Mouse (Mus musculus): ENCODE measurements around the gene Ppp3ca. TPM values are rescaled to one million over a fixed set of nuclear protein-coding genes. Genes with fewer than 3 reads are reported as not detected.

Gene Ppp3ca
- polyA plus RNA-seq, 1 experiment from 2014 or later, result 37.3 TPM

DNA sequence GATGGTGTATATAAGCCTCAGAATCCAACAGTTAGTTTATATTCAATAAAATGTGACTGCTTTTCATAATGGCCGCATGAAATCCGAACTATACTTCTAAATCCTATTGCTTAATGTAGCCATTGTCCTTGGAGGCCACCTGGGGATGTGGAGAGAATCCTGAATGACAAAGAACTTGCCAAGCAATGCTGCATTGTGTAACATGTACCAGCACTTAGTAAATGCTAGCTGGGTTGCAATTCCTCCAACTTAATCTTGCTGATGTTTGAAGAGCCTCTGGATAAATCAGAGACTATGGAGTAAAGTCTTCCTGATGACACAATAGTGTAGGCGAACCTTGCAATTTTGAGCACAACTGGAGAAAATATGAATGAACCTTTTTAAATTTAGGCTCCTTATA is 171.4 kb downstream of the Ppp3ca start:
- no peak overlapping the region for H3K4me3 ChIP-seq (ENCODE audit: low read depth, low read length)
- WGBS, result 82% methylated on average over 3 of the region's 3 CpGs
- no peak overlapping the region for H3K9ac ChIP-seq (ENCODE audit: low read depth, low read length)
- no peak for ATAC-seq
- H3K4me1 ChIP-seq (replicated peaks; ENCODE audit: control insufficient read depth, insufficient read depth, low read length), result no peaks in the 10 kb centered on the region
- no peak overlapping the region for H3K27ac ChIP-seq (ENCODE audit: low read depth, low read length)
- H3K27me3 ChIP-seq (replicated peaks; ENCODE audit: control insufficient read depth, insufficient read depth, low read length), result no peaks in the 10 kb centered on the region
- no peaks in the 10 kb centered on the region for H3K36me3 ChIP-seq (ENCODE audit: control insufficient read depth, insufficient read depth)
- H3K9me3 ChIP-seq (ENCODE audit: control insufficient read depth), result no peaks in the 10 kb centered on the region
- no peak for TF ChIP-seq CTCF (IDR thresholded peaks at IDR 0.05; ENCODE audit: low read depth)
- H3K4me2 ChIP-seq (replicated peaks; ENCODE audit: low read depth), result no peak overlapping the region

GRCm38 (mm10) chr3:136842384-136842783 is 172.5 kb downstream of the Ppp3ca start:
- Histone ChIP-seq H3K36me3 (ENCODE audit: control insufficient read depth, insufficient read depth) (no peaks in the 10 kb centered on the region), H3K4me1 (replicated peaks; ENCODE audit: control insufficient read depth, insufficient read depth, low read length) (no peaks in the 10 kb centered on the region), H3K9ac (ENCODE audit: low read depth, low read length) (no peak overlapping the region), H3K4me3 (ENCODE audit: low read depth, low read length) (no peak overlapping the region), H3K4me2 (replicated peaks; ENCODE audit: low read depth) (no peak overlapping the region), H3K27me3 (replicated peaks; ENCODE audit: control insufficient read depth, insufficient read depth, low read length) (no peaks in the 10 kb centered on the region), H3K9me3 (ENCODE audit: control insufficient read depth) (no peaks in the 10 kb centered on the region), H3K27ac (ENCODE audit: low read depth, low read length) (no peak overlapping the region)
- no peak for ATAC-seq
- WGBS, result 64% methylated on average over 1 of the region's 1 CpGs
- TF ChIP-seq CTCF (IDR thresholded peaks at IDR 0.05; ENCODE audit: low read depth), result no peak

GRCm38 (mm10) chr3:136843811-136844491 is 174.0 kb downstream of the Ppp3ca start:
- Histone ChIP-seq H3K9me3 (ENCODE audit: control insufficient read depth) (no peaks in the 10 kb centered on the region), H3K36me3 (ENCODE audit: control insufficient read depth, insufficient read depth) (no peaks in the 10 kb centered on the region), H3K4me2 (replicated peaks; ENCODE audit: low read depth) (no peak overlapping the region), H3K9ac (ENCODE audit: low read depth, low read length) (no peak overlapping the region), H3K27me3 (replicated peaks; ENCODE audit: control insufficient read depth, insufficient read depth, low read length) (no peaks in the 10 kb centered on the region), H3K27ac (ENCODE audit: low read depth, low read length) (no peak overlapping the region), H3K4me1 (replicated peaks; ENCODE audit: control insufficient read depth, insufficient read depth, low read length) (no peaks in the 10 kb centered on the region), H3K4me3 (ENCODE audit: low read depth, low read length) (no peak overlapping the region)
- WGBS, result 85% methylated on average over 7 of the region's 7 CpGs
- TF ChIP-seq CTCF (IDR thresholded peaks at IDR 0.05; ENCODE audit: low read depth), result no peak
- no peak for ATAC-seq

DNA sequence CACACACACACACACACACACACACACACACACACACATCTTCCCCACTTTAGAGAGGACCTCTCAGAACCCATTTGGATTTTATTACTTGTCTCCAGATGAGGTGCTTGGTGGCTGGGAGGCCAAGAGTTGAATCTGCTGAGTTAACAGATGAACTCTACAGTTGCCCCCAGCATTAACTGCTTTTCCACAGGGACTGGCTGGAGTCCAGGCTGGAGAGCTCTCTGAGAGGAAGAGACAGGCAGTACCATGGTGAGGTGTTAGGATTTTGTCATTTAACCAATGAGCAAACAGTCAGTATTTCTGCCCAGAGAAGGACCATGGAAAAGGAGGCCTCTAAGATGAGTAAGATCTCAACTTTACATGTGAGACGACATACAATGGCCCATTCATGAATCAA is 179.1 kb downstream of the Ppp3ca start:
- 91% methylated on average over 1 of the region's 1 CpGs for WGBS
- no peaks in the 10 kb centered on the region for H3K36me3 ChIP-seq (ENCODE audit: control insufficient read depth, insufficient read depth)
- no peak for ATAC-seq
- H3K9me3 ChIP-seq (ENCODE audit: control insufficient read depth), result no peaks in the 10 kb centered on the region
- no peaks in the 10 kb centered on the region for H3K4me1 ChIP-seq (replicated peaks; ENCODE audit: control insufficient read depth, insufficient read depth, low read length)
- H3K27me3 ChIP-seq (replicated peaks; ENCODE audit: control insufficient read depth, insufficient read depth, low read length), result no peaks in the 10 kb centered on the region
- no peak overlapping the region for H3K4me2 ChIP-seq (replicated peaks; ENCODE audit: low read depth)
- no peak overlapping the region for H3K9ac ChIP-seq (ENCODE audit: low read depth, low read length)
- no peak overlapping the region for H3K4me3 ChIP-seq (ENCODE audit: low read depth, low read length)
- no peak overlapping the region for H3K27ac ChIP-seq (ENCODE audit: low read depth, low read length)
- no peak for TF ChIP-seq CTCF (IDR thresholded peaks at IDR 0.05; ENCODE audit: low read depth)

DNA sequence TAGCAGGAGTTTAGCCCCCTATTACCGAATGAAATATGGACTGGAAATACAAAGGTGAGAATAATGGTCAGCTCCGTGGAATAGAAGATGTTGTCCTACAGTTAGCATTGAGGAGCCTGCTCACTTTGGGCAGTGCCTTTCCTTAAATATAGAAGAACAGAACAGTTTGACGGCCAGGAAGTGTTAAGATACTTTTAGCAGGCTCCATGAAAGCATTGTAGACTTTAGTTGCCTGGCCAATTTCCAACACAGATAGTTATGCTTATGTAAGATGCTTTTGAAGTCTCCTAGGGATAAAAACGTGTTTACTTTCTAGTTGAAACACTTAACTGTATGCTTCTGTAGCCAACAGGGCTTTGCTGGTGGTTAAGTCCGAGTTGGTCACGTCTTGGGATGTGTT is 183.0 kb downstream of the Ppp3ca start:
- Histone ChIP-seq H3K27ac (ENCODE audit: low read depth, low read length) (no peak overlapping the region), H3K9ac (ENCODE audit: low read depth, low read length) (no peak overlapping the region), H3K4me2 (replicated peaks; ENCODE audit: low read depth) (no peak overlapping the region), H3K4me3 (ENCODE audit: low read depth, low read length) (no peak overlapping the region), H3K27me3 (replicated peaks; ENCODE audit: control insufficient read depth, insufficient read depth, low read length) (no peaks in the 10 kb centered on the region), H3K4me1 (replicated peaks; ENCODE audit: control insufficient read depth, insufficient read depth, low read length) (no peaks in the 10 kb centered on the region), H3K36me3 (ENCODE audit: control insufficient read depth, insufficient read depth) (no peaks in the 10 kb centered on the region), H3K9me3 (ENCODE audit: control insufficient read depth) (no peaks in the 10 kb centered on the region)
- ATAC-seq, result no peak
- 74% methylated on average over 6 of the region's 6 CpGs for WGBS
- TF ChIP-seq CTCF (IDR thresholded peaks at IDR 0.05; ENCODE audit: low read depth), result no peak

GRCm38 (mm10) chr3:136853596-136853995 is 183.7 kb downstream of the Ppp3ca start:
- no peak for ATAC-seq
- no peak for TF ChIP-seq CTCF (IDR thresholded peaks at IDR 0.05; ENCODE audit: low read depth)
- H3K9ac ChIP-seq (ENCODE audit: low read depth, low read length), result no peak overlapping the region
- H3K27me3 ChIP-seq (replicated peaks; ENCODE audit: control insufficient read depth, insufficient read depth, low read length), result no peaks in the 10 kb centered on the region
- no peaks in the 10 kb centered on the region for H3K9me3 ChIP-seq (ENCODE audit: control insufficient read depth)
- H3K4me3 ChIP-seq (ENCODE audit: low read depth, low read length), result no peak overlapping the region
- H3K4me2 ChIP-seq (replicated peaks; ENCODE audit: low read depth), result no peak overlapping the region
- 79% methylated on average over 4 of the region's 4 CpGs for WGBS
- no peaks in the 10 kb centered on the region for H3K36me3 ChIP-seq (ENCODE audit: control insufficient read depth, insufficient read depth)
- no peaks in the 10 kb centered on the region for H3K4me1 ChIP-seq (replicated peaks; ENCODE audit: control insufficient read depth, insufficient read depth, low read length)
- H3K27ac ChIP-seq (ENCODE audit: low read depth, low read length), result no peak overlapping the region

- Histone ChIP-seq H3K36me3 (ENCODE audit: control insufficient read depth, insufficient read depth) (no peaks in the 10 kb centered on the region), H3K27me3 (replicated peaks; ENCODE audit: control insufficient read depth, insufficient read depth, low read length) (no peaks in the 10 kb centered on the region), H3K4me3 (ENCODE audit: low read depth, low read length) (no peak overlapping the region), H3K9me3 (ENCODE audit: control insufficient read depth) (no peaks in the 10 kb centered on the region), H3K27ac (ENCODE audit: low read depth, low read length) (no peak overlapping the region), H3K4me1 (replicated peaks; ENCODE audit: control insufficient read depth, insufficient read depth, low read length) (no peaks in the 10 kb centered on the region), H3K9ac (ENCODE audit: low read depth, low read length) (no peak overlapping the region), H3K4me2 (replicated peaks; ENCODE audit: low read depth) (no peak overlapping the region)
- 87% methylated on average over 4 of the region's 4 CpGs for WGBS
- no peak for TF ChIP-seq CTCF (IDR thresholded peaks at IDR 0.05; ENCODE audit: low read depth)
- ATAC-seq, result no peak
These were observed 186.1 kb downstream of the Ppp3ca start for GRCm38 (mm10) chr3:136855996-136856395.
